Mouse (Mus musculus): ENCODE results near the gene Osgep.
"Not testable (repeated sequence)": the region's sequence is repeated elsewhere in the genome, so short reads cannot be mapped to it uniquely, and the experiment has no call there.

GRCm38 (mm10) chr14:50958289-50958995 lies 33.7 kb upstream of the Osgep start:
- TF ChIP-seq CTCF (IDR thresholded peaks at IDR 0.05; ENCODE audit: control insufficient read depth, insufficient read depth, low read length); POLR2A (IDR thresholded peaks at IDR 0.05; ENCODE audit: borderline replicate concordance, control insufficient read depth, low read depth, low read length): not testable (repeated sequence)
